Mouse (Mus musculus) hindbrain, embryonic 14.5 days (tissue): ENCODE data around the gene 1700017B05Rik. TPM values are rescaled to one million over a fixed set of nuclear protein-coding genes. Genes with fewer than 3 reads are reported as not detected.

ENCODE experiments used
- ATAC-seq: fragments of 200-750 bp; cut with Nextera tagmentation; 2 replicates; pipeline ENCODE4 v1.8.0; 2017; ENCODE audit warnings: moderate number of reproducible peaks, mild to moderate bottlenecking, moderate TSS enrichment, moderate library complexity; ENCODE audit not compliant: low FRiP score
- DNase-seq: peaks from one replicate; pipeline ENCODE4 v3.0.0-alpha.2; 2015; ENCODE audit warnings: low spot score
- H3K27ac ChIP-seq: fragments of 300-500 bp; sonication (generic); 2 replicates; pipeline ENCODE4 v1.5.1; 2014; ENCODE audit warnings: mild to moderate bottlenecking, moderate library complexity
- H3K27me3 ChIP-seq: fragments of 300-500 bp; sonication (generic); 2 replicates; pipeline ENCODE4 v1.6.1; 2014; ENCODE audit warnings: mild to moderate bottlenecking, low read length, mixed read lengths; ENCODE audit not compliant: control insufficient read depth, insufficient read depth
- H3K36me3 ChIP-seq: fragments of 300-500 bp; sonication (generic); replicated peaks from 2 replicates; pipeline ENCODE4 v1.6.1; 2014; ENCODE audit not compliant: control insufficient read depth, insufficient read depth
- H3K4me1 ChIP-seq: fragments of 300-500 bp; sonication (generic); replicated peaks from 2 replicates; pipeline ENCODE4 v1.6.1; 2014; ENCODE audit warnings: antibody characterized with exemption, low read length, mixed read lengths; ENCODE audit not compliant: control insufficient read depth, insufficient read depth
- H3K4me2 ChIP-seq: fragments of 300-500 bp; sonication (generic); replicated peaks from 2 replicates; pipeline ENCODE4 v1.6.1; 2014; ENCODE audit warnings: mild to moderate bottlenecking, moderate library complexity
- H3K4me3 ChIP-seq: fragments of 300-500 bp; sonication (generic); replicated peaks from 2 replicates; pipeline ENCODE4 v1.5.1; 2014; ENCODE audit warnings: mild to moderate bottlenecking, low read length
- H3K9ac ChIP-seq: fragments of 300-500 bp; sonication (generic); 2 replicates; pipeline ENCODE4 v1.6.1; 2014
- H3K9me3 ChIP-seq: fragments of 300-500 bp; sonication (generic); 2 replicates; pipeline ENCODE4 v1.6.1; 2016; ENCODE audit warnings: low read length; ENCODE audit not compliant: control insufficient read depth
- WGBS: fragments of 180-500 bp; shearing (Covaris S2); extraction: QIAGEN DNeasy Blood & Tissue Kit; methylation state at CpG from one replicate; pipeline ENCODE4 v1.1.7; 2014; 5-methylcytosine and 5-hydroxymethylcytosine counted together
- polyA plus RNA-seq: library from polyadenylated mRNA; unstranded; fragments of >200 nt; fragmentation: Nextera tagmentation; extraction: Ambion mirVana; gene quantifications from 2 replicates; pipeline ENCODE4 v1.2.1, GENCODE M21; 2014

The 1700017B05Rik gene
- polyA plus RNA-seq, 1 experiment from 2014 or later = 3.4 TPM

GRCm38 (mm10) chr9:57276311-57276710, 13.9 kb upstream of the 1700017B05Rik start:
- DNase-seq = no peak
- H3K9ac ChIP-seq = no peak overlapping the region
- H3K27ac ChIP-seq = no peak overlapping the region
- no peaks in the 10 kb centered on the region for H3K36me3 ChIP-seq
- no peak overlapping the region for H3K4me3 ChIP-seq
- no peak overlapping the region for H3K4me2 ChIP-seq
- H3K9me3 ChIP-seq = no peaks in the 10 kb centered on the region
- no peaks in the 10 kb centered on the region for H3K27me3 ChIP-seq
- H3K4me1 ChIP-seq = peaks cover 1% of the 10 kb centered on the region
- no peak for ATAC-seq

- Histone ChIP-seq H3K4me1 (peaks cover 5% of the 10 kb centered on the region; the same call in 1 of the 2 replicates), H3K27ac (no peak overlapping the region), H3K27me3 (no peaks in the 10 kb centered on the region), H3K9me3 (no peaks in the 10 kb centered on the region), H3K4me3 (no peak overlapping the region), H3K9ac (no peak overlapping the region), H3K4me2 (no peak overlapping the region), H3K36me3 (no peaks in the 10 kb centered on the region)
- 22% methylated on average over 6 of the region's 6 CpGs for WGBS
- ATAC-seq = no peak
- no peak for DNase-seq
These were observed 11.5 kb upstream of the 1700017B05Rik start for GRCm38 (mm10) chr9:57273805-57274494.

GRCm38 (mm10) chr9:57272902-57273804, 10.7 kb upstream of the 1700017B05Rik start:
- Histone ChIP-seq H3K4me2 (no peak overlapping the region), H3K27ac (no peak overlapping the region), H3K36me3 (no peaks in the 10 kb centered on the region), H3K4me1 (peaks cover 6% of the 10 kb centered on the region; the same call in 1 of the 2 replicates), H3K4me3 (no peak overlapping the region), H3K9ac (no peak overlapping the region), H3K9me3 (no peaks in the 10 kb centered on the region), H3K27me3 (no peaks in the 10 kb centered on the region)
- WGBS = 62% methylated on average over 8 of the region's 8 CpGs
- DNase-seq (no peak), ATAC-seq (no peak)

- Histone ChIP-seq H3K4me2 (no peak overlapping the region), H3K4me1 (peaks cover 12% of the 10 kb centered on the region), H3K9ac (no peak overlapping the region), H3K4me3 (no peak overlapping the region), H3K9me3 (no peaks in the 10 kb centered on the region), H3K27ac (no peak overlapping the region), H3K36me3 (no peaks in the 10 kb centered on the region), H3K27me3 (no peaks in the 10 kb centered on the region)
- 49% methylated on average over 9 of the region's 9 CpGs for WGBS
- no peak for DNase-seq
- ATAC-seq = no peak
These were observed 9.6 kb upstream of the 1700017B05Rik start for GRCm38 (mm10) chr9:57271837-57272562.

- H3K9ac ChIP-seq = no peak overlapping the region
- no peaks in the 10 kb centered on the region for H3K9me3 ChIP-seq
- H3K4me3 ChIP-seq = no peak overlapping the region
- peaks cover 13% of the 10 kb centered on the region for H3K4me1 ChIP-seq
- 73% methylated on average over 1 of the region's 1 CpGs for WGBS
- H3K4me2 ChIP-seq = no peak overlapping the region
- H3K27ac ChIP-seq = no peak overlapping the region
- DNase-seq = no peak
- H3K27me3 ChIP-seq = no peaks in the 10 kb centered on the region; the same call in 1 of the 2 replicates
- no peak for ATAC-seq
- no peaks in the 10 kb centered on the region for H3K36me3 ChIP-seq
These were observed 8.7 kb upstream of the 1700017B05Rik start for GRCm38 (mm10) chr9:57271081-57271480.

GRCm38 (mm10) chr9:57270399-57270798, 8.0 kb upstream of the 1700017B05Rik start:
- Histone ChIP-seq H3K4me2 (no peak overlapping the region), H3K4me1 (peaks cover 13% of the 10 kb centered on the region), H3K9ac (no peak overlapping the region), H3K9me3 (no peaks in the 10 kb centered on the region), H3K27ac (no peak overlapping the region), H3K4me3 (no peak overlapping the region), H3K36me3 (no peaks in the 10 kb centered on the region), H3K27me3 (no peaks in the 10 kb centered on the region; the same call in 1 of the 2 replicates)
- 26% methylated on average over 8 of the region's 8 CpGs for WGBS
- ATAC-seq (no peak), DNase-seq (no peak)

GRCm38 (mm10) chr9:57269384-57269783, 7.0 kb upstream of the 1700017B05Rik start:
- Histone ChIP-seq H3K27ac (no peak overlapping the region), H3K9me3 (no peaks in the 10 kb centered on the region), H3K4me2 (no peak overlapping the region), H3K27me3 (no peaks in the 10 kb centered on the region; the same call in 1 of the 2 replicates), H3K4me1 (peaks cover 13% of the 10 kb centered on the region), H3K4me3 (no peak overlapping the region), H3K36me3 (no peaks in the 10 kb centered on the region), H3K9ac (no peak overlapping the region)
- 33% methylated on average over 1 of the region's 1 CpGs for WGBS
- no peak for DNase-seq
- ATAC-seq = no peak

- Histone ChIP-seq H3K4me2 (no peak overlapping the region), H3K27me3 (peaks cover 3% of the 10 kb centered on the region; the same call in 1 of the 2 replicates), H3K27ac (no peak overlapping the region), H3K4me1 (peaks cover 13% of the 10 kb centered on the region), H3K9ac (no peak overlapping the region), H3K4me3 (no peak overlapping the region), H3K9me3 (no peaks in the 10 kb centered on the region), H3K36me3 (no peaks in the 10 kb centered on the region)
- ATAC-seq = no peak
- WGBS = 13% methylated on average over 3 of the region's 3 CpGs
- no peak for DNase-seq
These were observed 6.2 kb upstream of the 1700017B05Rik start for GRCm38 (mm10) chr9:57268575-57268974.

- H3K9ac ChIP-seq = no peak overlapping the region
- H3K27ac ChIP-seq = no peak overlapping the region
- H3K9me3 ChIP-seq = no peaks in the 10 kb centered on the region
- H3K36me3 ChIP-seq = no peaks in the 10 kb centered on the region
- no peak for DNase-seq
- WGBS = 30% methylated on average over 10 of the region's 10 CpGs
- no peak overlapping the region for H3K4me3 ChIP-seq
- peaks cover 13% of the 10 kb centered on the region for H3K4me1 ChIP-seq
- H3K27me3 ChIP-seq = peaks cover 8% of the 10 kb centered on the region; the same call in 1 of the 2 replicates
- no peak overlapping the region for H3K4me2 ChIP-seq
- ATAC-seq = no peak
These were observed 5.7 kb upstream of the 1700017B05Rik start for GRCm38 (mm10) chr9:57268078-57268477.
